Comparison of ENCODE assay signal across 7 mouse cellular contexts in the genomic region with DNA sequence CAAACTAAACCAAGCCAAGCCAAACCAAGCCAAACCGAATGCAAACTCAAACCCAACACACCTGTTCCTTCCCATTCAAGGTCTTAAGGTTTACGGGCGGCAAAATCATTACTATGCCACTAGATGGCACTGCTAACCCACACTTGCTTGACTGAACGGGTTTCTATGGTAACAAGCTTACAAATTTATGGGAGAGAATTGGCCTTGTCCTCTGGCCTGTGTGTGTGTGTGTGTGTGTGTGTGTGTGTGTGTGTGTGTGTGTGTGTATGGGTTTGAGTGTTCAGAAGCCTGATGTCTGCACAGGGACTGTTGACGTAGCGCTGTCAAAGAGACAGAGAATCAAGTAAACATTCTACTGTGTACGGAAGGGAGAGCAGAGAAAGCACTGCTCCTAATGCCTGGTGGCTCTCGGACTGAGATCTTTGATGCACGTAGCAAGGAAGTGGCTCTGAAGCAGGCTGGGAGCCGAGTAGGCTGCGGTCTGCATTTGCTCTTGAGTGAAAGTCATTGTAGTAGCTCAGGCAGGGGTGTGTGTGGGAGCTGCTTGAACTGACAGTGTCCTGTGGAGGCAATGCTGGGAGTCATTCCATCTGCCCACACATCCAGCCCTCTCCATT.
DNase-seq lines count a peak whose midpoint lies in the region; ATAC-seq and TF ChIP-seq lines count a peak whose summit lies in the region.

No protein-coding gene starts in this region.

- peak; percentile 39 for DNase-seq in WW6 (ENCODE audit: low read depth, low spot score)
- DNase-seq in cerebellum, adult 9-11 months = peak; percentile 48
- peak; percentile 36 to 45 for DNase-seq in frontal cortex, postnatal 14 days (ENCODE audit: low spot score in 2 of 2)
- DNase-seq in induced T-regulatory cell, adult 2 months (ENCODE audit: low read depth) = peak; percentile 88
- peak; percentile 53 for DNase-seq in left cerebral cortex, adult 2 months (ENCODE audit: extremely low spot score in 1 of 2, low spot score in 2 of 2)
- peak; percentile 75 to 78 for DNase-seq in right cerebral cortex, postnatal 10 days (ENCODE audit: low spot score in 2 of 2)

- ATAC-seq in megakaryocyte, adult 5-6 weeks (ENCODE audit: poor library complexity, severe bottlenecking) = peak; percentile 77

- peak overlapping the region; percentile 41 for H3K27ac ChIP-seq in left cerebral cortex, adult 2 months

- H3K4me3 ChIP-seq in left cerebral cortex, adult 2 months = peak overlapping the region; percentile 25

- peak; percentile 68 for TF ChIP-seq CTCF in left cerebral cortex, adult 2 months (IDR thresholded peaks at IDR 0.05)

- intact Hi-C loops in left cerebral cortex, adult 2 months (cut with DNase I) = loop anchor here (5.0 kb wide), 3 partner anchors 442 to 1032 kb away; no protein-coding TSS in a partner anchor

Comparison
In these comparisons a context has a peak if more than half of its experiments do, and no peak if none do; other contexts are left out.
1. Peak in every context shown above with its lines: DNase-seq, ATAC-seq, H3K4me3 ChIP-seq and H3K27ac ChIP-seq.